Mouse (Mus musculus) bone marrow, adult 2 months (tissue): ENCODE measurements at regions not wholly inside any gene's neighbourhood (a gene's known extent, or its start where the extent isn't known, plus 50 kb on each side); places are given as distances from the start of the nearest gene placed in this dataset.

Experiments used
- H3K27ac ChIP-seq: fragments of 200-500 bp; 2 replicates; pipeline ENCODE4 v1.5.1; 2012; ENCODE audit warnings: low read depth, mild to moderate bottlenecking, control low read depth, inconsistent platforms, low read length; ENCODE audit not compliant: control insufficient read depth, poor library complexity, insufficient read depth
- H3K4me1 ChIP-seq: fragments of 200-500 bp; 2 replicates; pipeline ENCODE4 v1.6.1; 2011; ENCODE audit warnings: low read length; ENCODE audit not compliant: control insufficient read depth, insufficient read depth
- H3K4me3 ChIP-seq: fragments of 200-500 bp; replicated peaks from 2 replicates; pipeline ENCODE3; 2011; ENCODE audit warnings: mild to moderate bottlenecking, low read depth, low read length, control low read depth; ENCODE audit not compliant: control insufficient read depth
- CTCF ChIP-seq: fragments of 200-500 bp; IDR thresholded peaks from 2 replicates; pipeline ENCODE4 v1.5.1; 2011; ENCODE audit warnings: low read length, control low read depth; ENCODE audit not compliant: control insufficient read depth, insufficient read depth
- POLR2A ChIP-seq: fragments of 200-500 bp; IDR thresholded peaks from 2 replicates; pipeline ENCODE4 v1.6.1; 2011; ENCODE audit warnings: low read depth, mild to moderate bottlenecking, control low read depth, low read length, borderline replicate concordance; ENCODE audit not compliant: control insufficient read depth
- WGBS: fragments of 180-500 bp; shearing (Covaris S2); methylation state at CpG from one replicate; pipeline ENCODE4 v1.1.7; 2018; 5-methylcytosine and 5-hydroxymethylcytosine counted together

DNA sequence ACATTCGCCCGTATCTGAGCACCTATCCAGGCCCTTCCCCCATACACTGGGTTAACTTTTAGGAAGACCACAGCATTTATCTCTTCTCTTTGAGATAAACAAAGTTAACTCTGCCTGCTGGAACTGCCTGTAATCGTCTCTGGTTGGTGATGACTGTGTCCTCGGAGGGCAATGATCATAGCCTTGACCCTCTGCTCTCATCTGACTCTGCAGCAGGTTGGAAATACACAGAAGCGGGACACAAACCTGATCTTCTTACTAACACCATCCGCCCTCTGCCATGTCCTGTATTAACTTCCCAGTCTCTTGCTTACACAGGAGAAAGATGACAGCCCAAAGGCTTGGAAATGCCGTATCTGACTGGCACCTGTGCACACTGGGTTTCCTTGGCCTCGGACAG, 603.7 kb downstream of the Gm826 start:
- 67% methylated on average over 8 of the region's 8 CpGs for WGBS
- no peak for TF ChIP-seq POLR2A
- TF ChIP-seq CTCF, result no peak
- H3K27ac ChIP-seq, result no peak overlapping the region
- H3K4me3 ChIP-seq, result no peak overlapping the region
- H3K4me1 ChIP-seq, result no peaks in the 10 kb centered on the region

DNA sequence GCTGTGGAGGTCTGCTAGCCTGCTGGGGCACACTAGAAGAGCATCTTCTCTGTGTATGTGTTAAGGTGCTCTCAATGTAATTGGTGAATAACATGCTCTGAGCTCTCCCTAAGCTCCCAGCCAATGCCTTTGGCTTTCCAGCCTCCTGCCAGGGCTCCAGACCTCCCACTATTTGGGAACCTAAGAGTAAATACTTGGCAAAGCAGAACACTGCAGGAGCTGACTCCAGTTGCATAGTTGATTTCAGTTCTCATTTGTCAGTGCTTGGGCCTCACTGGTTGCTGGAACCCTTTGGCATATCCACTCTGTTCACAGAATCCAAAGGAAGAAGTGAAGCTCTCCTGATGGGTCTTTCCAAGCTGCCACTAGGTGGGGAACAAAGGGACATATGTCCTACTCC, 602.7 kb downstream of the Gm826 start:
- Histone ChIP-seq H3K4me3 (no peak overlapping the region), H3K4me1 (no peaks in the 10 kb centered on the region), H3K27ac (no peak overlapping the region)
- TF ChIP-seq POLR2A, result no peak
- TF ChIP-seq CTCF, result no peak

DNA sequence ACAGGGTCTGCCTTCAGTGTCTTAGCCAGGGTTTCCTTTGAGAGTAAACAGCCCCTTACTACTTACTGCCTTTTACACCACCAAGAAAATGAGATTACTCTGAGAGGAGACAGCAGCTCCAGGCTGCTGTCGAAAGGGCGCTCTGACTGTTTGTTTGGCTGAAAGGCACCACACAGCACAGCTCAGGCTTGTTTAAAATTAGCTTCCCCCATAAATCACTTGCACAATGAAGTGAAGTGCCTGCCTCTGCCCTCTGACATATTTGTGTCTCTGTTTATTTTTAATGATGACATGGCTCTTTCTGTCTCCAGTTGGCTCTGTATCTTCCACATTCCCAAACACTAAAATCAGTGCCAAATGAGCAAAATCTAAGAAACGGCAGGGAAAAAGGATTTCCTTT, 601.5 kb downstream of the Gm826 start:
- 36% methylated on average over 3 of the region's 3 CpGs for WGBS
- H3K27ac ChIP-seq, result no peak overlapping the region
- no peaks in the 10 kb centered on the region for H3K4me1 ChIP-seq
- TF ChIP-seq POLR2A (no peak), CTCF (no peak)
- no peak overlapping the region for H3K4me3 ChIP-seq

DNA sequence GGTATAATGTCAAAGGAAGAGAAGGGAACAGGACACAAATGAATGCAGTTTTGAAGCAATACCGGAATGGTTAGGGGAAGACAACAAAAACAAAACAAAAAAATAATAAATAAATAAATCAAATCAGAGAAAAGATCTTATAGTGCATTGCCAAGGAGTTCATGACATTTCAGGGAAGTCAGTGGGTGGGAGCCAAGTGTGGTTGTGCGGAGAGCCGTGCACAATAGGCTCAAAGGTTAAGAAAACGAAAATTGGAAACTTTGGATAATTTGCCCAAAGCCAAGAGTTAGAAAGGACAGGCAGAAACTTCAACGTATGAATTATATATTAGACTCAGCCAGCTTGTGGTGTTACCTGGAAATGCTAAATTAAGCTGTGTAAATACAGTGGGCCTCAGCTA, 599.4 kb downstream of the Gm826 start:
- H3K4me1 ChIP-seq, result no peaks in the 10 kb centered on the region
- H3K4me3 ChIP-seq, result no peak overlapping the region
- TF ChIP-seq POLR2A (no peak), CTCF (no peak)
- no peak overlapping the region for H3K27ac ChIP-seq
- 68% methylated on average over 5 of the region's 5 CpGs for WGBS

DNA sequence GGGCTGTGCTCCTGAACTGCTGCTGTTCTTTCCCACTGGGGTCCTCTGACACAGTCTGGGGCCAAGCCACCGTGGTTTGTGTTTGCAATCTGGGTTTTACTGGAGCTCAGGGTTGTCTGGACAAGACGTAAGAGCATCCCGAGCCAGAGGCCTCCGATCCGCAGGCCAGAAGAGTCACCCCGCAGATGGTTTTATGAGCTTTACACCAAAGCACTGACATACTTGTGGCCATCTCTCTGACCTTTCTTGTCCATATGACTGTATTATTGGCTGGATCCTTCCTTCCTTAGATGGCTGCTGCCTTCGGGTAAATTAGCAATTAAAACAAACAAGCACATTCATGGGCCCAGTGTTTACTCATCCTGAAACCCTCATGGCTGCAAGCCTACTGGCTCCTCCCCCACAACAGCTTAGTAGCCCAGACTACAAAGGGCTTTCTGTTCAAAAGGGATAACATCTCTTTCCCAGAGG, 578.4 kb downstream of the Gm826 start:
- Histone ChIP-seq H3K4me1 (no peaks in the 10 kb centered on the region), H3K4me3 (no peak overlapping the region), H3K27ac (no peak overlapping the region)
- 56% methylated on average over 7 of the region's 7 CpGs for WGBS
- TF ChIP-seq POLR2A (no peak), CTCF (no peak)

DNA sequence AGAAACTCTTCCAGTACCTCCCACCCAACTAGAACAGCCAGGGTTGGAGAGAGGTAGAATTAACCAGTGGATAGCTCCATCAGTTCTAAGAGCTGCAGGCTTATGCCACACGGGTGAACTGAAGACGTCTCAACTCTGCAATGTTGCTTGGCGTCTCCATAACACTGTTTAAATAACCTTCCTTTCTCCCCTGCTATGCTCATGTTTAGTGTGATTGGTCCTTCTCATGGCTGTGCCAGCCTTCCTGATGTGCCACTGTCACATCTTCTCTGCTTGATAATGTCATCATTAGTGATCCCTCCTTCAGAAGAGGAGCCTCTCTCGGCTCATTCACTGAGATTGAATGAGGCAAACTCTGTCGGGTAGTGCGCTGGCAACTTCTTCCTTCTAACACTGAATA, 573.2 kb downstream of the Gm826 start:
- H3K27ac ChIP-seq, result no peak overlapping the region
- H3K4me1 ChIP-seq, result no peaks in the 10 kb centered on the region
- no peak overlapping the region for H3K4me3 ChIP-seq
- TF ChIP-seq CTCF (no peak), POLR2A (no peak)
- WGBS, result 87% methylated on average over 6 of the region's 6 CpGs

DNA sequence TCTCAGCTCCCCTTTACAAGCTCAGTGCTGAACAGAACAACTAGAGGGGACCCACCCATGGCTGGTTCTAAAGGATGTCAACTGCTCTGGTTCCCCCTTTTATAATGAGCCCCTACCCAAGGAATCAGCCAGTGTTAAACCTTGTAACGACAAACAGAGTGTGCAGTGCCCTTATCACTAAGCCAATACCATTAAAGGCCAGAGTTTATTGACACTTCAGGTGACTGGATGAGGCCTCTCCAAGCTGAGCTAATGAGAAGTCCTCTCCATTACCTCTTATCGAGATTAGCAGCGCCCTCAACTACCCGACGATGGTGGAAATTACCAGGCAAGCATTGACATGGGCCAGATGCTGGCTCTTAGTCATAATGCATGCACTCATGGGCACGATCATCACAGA, 570.8 kb downstream of the Gm826 start:
- no peaks in the 10 kb centered on the region for H3K4me1 ChIP-seq
- TF ChIP-seq POLR2A (no peak), CTCF (no peak)
- 59% methylated on average over 6 of the region's 6 CpGs for WGBS

More for the DNA sequence above, 570.8 kb downstream of the Gm826 start:
- H3K4me3 ChIP-seq, result no peak overlapping the region
- H3K27ac ChIP-seq, result no peak overlapping the region
